Mouse (Mus musculus) liver, adult 2 months (tissue): ENCODE measurements at regions not wholly inside any gene's neighbourhood (a gene's known extent, or its start where the extent isn't known, plus 50 kb on each side); places are given as distances from the start of the nearest gene placed in this dataset.

Experiments
- DNase-seq: peaks from one replicate; pipeline ENCODE4 v3.0.0-alpha.2; 2011; ENCODE audit warnings: low read depth, low spot score; ENCODE audit errors: extremely low read depth
- H3K27ac ChIP-seq: fragments of 200-500 bp; replicated peaks from 2 replicates; pipeline ENCODE4 v1.5.1; 2012; ENCODE audit warnings: low read depth, mild to moderate bottlenecking, control low read depth, inconsistent platforms, low read length; ENCODE audit not compliant: insufficient read depth
- H3K27me3 ChIP-seq: fragments of 200-500 bp; 2 replicates; pipeline ENCODE4 v1.6.1; 2012; ENCODE audit warnings: mild to moderate bottlenecking, moderate library complexity, low read length, inconsistent platforms; ENCODE audit not compliant: control insufficient read depth, insufficient read depth
- H3K36me3 ChIP-seq: fragments of 200-500 bp; 2 replicates; pipeline ENCODE4 v1.6.1; 2012; ENCODE audit warnings: low read length, inconsistent platforms; ENCODE audit not compliant: control insufficient read depth, insufficient read depth
- H3K4me1 ChIP-seq: fragments of 200-500 bp; 2 replicates; pipeline ENCODE4 v1.6.1; 2011; ENCODE audit warnings: low read length; ENCODE audit not compliant: control insufficient read depth, insufficient read depth
- H3K4me3 ChIP-seq: fragments of 200-500 bp; 2 replicates; pipeline ENCODE4 v1.5.1; 2011; ENCODE audit warnings: low read depth, mild to moderate bottlenecking, control low read depth, low read length, moderate library complexity; ENCODE audit not compliant: insufficient read depth
- H3K79me2 ChIP-seq: fragments of 200-500 bp; 2 replicates; pipeline ENCODE4 v1.6.1; 2012; ENCODE audit warnings: inconsistent platforms, mild to moderate bottlenecking, low read length, moderate library complexity; ENCODE audit not compliant: control insufficient read depth, insufficient read depth
- H3K9ac ChIP-seq: fragments of 200-500 bp; 2 replicates; pipeline ENCODE4 v1.6.1; 2012; ENCODE audit warnings: low read depth, mild to moderate bottlenecking, control low read depth, inconsistent platforms, low read length
- CTCF ChIP-seq: fragments of 200-500 bp; IDR thresholded peaks from 2 replicates; pipeline ENCODE4 v1.5.1; 2011; ENCODE audit warnings: low read depth, low read length, control low read depth
- POLR2A ChIP-seq: fragments of 200-500 bp; IDR thresholded peaks from 2 replicates; pipeline ENCODE4 v1.6.1; 2011; ENCODE audit warnings: low read length, control low read depth; ENCODE audit not compliant: insufficient read depth; ENCODE audit errors: extremely low read depth
- WGBS: fragments of 180-500 bp; shearing (Covaris S2); methylation state at CpG from one replicate; pipeline ENCODE4 v1.1.7; 2018; 5-methylcytosine and 5-hydroxymethylcytosine counted together

- 50% methylated on average over 2 of the region's 2 CpGs for WGBS
- H3K4me3 ChIP-seq = no peak overlapping the region
- no peaks in the 10 kb centered on the region; the same call in 1 of the 2 replicates for H3K27me3 ChIP-seq
- TF ChIP-seq CTCF (no peak), POLR2A (no peak)
- H3K36me3 ChIP-seq = no peaks in the 10 kb centered on the region
- no peaks in the 10 kb centered on the region for H3K4me1 ChIP-seq
- H3K27ac ChIP-seq = no peak overlapping the region
- DNase-seq = peak; percentile 70
- H3K9ac ChIP-seq = no peak overlapping the region
- no peaks in the 10 kb centered on the region for H3K79me2 ChIP-seq
Measured at GRCm38 (mm10) chr15:67924885-67925284, 1424.2 kb upstream of the Lrrc6 start.

GRCm38 (mm10) chr15:67907034-67907433 is 1406.3 kb upstream of the Lrrc6 start:
- Histone ChIP-seq H3K4me3 (no peak overlapping the region), H3K27me3 (no peaks in the 10 kb centered on the region), H3K27ac (no peak overlapping the region), H3K36me3 (no peaks in the 10 kb centered on the region), H3K79me2 (no peaks in the 10 kb centered on the region), H3K9ac (no peak overlapping the region), H3K4me1 (no peaks in the 10 kb centered on the region)
- DNase-seq = peak; percentile 13
- no peak for TF ChIP-seq CTCF
- no peak for TF ChIP-seq POLR2A
- 64% methylated on average over 2 of the region's 2 CpGs for WGBS

DNA sequence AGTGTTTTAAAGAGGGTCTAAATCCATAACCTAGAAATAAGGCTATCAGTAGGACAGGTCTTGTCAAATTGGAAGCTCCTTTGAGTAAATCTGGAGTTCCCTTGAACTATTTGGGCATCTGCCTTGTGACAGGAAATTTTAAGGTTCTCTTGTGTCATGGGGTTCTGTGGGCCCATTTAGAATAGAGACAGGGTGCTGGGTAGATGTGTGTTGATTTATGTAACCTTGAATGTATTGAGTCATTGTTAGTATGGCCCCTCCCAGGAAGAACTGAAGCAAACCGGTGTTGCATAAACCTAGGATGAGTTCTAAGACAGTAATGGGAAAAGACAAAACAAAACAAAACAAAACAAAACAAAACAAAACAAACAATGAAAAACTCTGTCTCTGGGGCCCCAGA is 1404.6 kb upstream of the Lrrc6 start:
- 75% methylated on average over 1 of the region's 1 CpGs for WGBS
- Histone ChIP-seq H3K27me3 (peaks cover 3% of the 10 kb centered on the region; the same call in 1 of the 2 replicates), H3K9ac (no peak overlapping the region), H3K36me3 (no peaks in the 10 kb centered on the region), H3K79me2 (no peaks in the 10 kb centered on the region), H3K4me1 (no peaks in the 10 kb centered on the region), H3K27ac (no peak overlapping the region), H3K4me3 (no peak overlapping the region)
- TF ChIP-seq POLR2A (no peak), CTCF (no peak)
- DNase-seq = no peak

GRCm38 (mm10) chr15:67904646-67905045 is 1403.9 kb upstream of the Lrrc6 start:
- Histone ChIP-seq H3K4me1 (no peaks in the 10 kb centered on the region), H3K27ac (no peak overlapping the region), H3K4me3 (no peak overlapping the region), H3K27me3 (peaks cover 3% of the 10 kb centered on the region; the same call in 1 of the 2 replicates), H3K79me2 (no peaks in the 10 kb centered on the region), H3K36me3 (no peaks in the 10 kb centered on the region), H3K9ac (no peak overlapping the region)
- no peak for DNase-seq
- no peak for TF ChIP-seq CTCF
- no peak for TF ChIP-seq POLR2A

- Histone ChIP-seq H3K27me3 (peaks cover 3% of the 10 kb centered on the region; the same call in 1 of the 2 replicates), H3K36me3 (no peaks in the 10 kb centered on the region), H3K27ac (no peak overlapping the region), H3K79me2 (no peaks in the 10 kb centered on the region), H3K4me1 (no peaks in the 10 kb centered on the region), H3K4me3 (no peak overlapping the region), H3K9ac (no peak overlapping the region)
- WGBS = 82% methylated on average over 2 of the region's 2 CpGs
- DNase-seq = peak; percentile 45
- TF ChIP-seq CTCF = no peak
Measured at GRCm38 (mm10) chr15:67902982-67903381, 1402.3 kb upstream of the Lrrc6 start.

DNA sequence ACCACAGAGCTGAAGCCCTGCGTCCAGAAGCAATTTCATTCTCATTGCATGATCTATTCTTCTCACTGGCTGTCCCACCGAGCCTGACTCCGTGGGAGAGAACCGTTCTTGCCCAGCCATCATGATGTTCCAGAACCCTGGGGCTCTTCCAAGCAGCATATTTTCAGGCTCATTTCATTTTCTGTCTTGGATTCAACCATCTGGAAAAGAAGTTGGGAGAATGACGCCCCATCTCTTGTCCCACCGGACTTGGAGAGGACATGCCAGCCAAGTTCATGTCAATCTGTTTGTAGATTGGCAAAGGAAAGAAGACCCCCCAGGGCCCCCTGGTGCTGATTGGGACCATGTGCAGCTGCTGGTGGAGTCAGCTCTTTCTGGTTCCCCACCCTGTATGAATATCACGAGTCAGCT is 1400.5 kb upstream of the Lrrc6 start:
- H3K9ac ChIP-seq = no peak overlapping the region
- no peak overlapping the region for H3K4me3 ChIP-seq
- no peaks in the 10 kb centered on the region for H3K36me3 ChIP-seq
- no peak overlapping the region for H3K27ac ChIP-seq
- H3K4me1 ChIP-seq = no peaks in the 10 kb centered on the region
- no peaks in the 10 kb centered on the region for H3K79me2 ChIP-seq
- TF ChIP-seq CTCF (no peak), POLR2A (no peak)
- DNase-seq = no peak
- 83% methylated on average over 7 of the region's 7 CpGs for WGBS
- H3K27me3 ChIP-seq = peaks cover 3% of the 10 kb centered on the region; the same call in 1 of the 2 replicates
